Mouse (Mus musculus) kidney, adult 2 months (tissue): ENCODE data around the gene Lrp2.

Experiments used
- CTCF ChIP-seq: fragments of 200-500 bp; conservative IDR thresholded peaks from 2 replicates; pipeline ENCODE4 v1.5.1; 2011; ENCODE audit warnings: low read depth, mild to moderate bottlenecking, control low read depth, low read length, moderate library complexity, mixed read lengths; ENCODE audit not compliant: insufficient read depth, insufficient read length
- POLR2A ChIP-seq: fragments of 200-500 bp; IDR thresholded peaks from one replicate; pipeline ENCODE4 v1.6.1; 2011; ENCODE audit warnings: low read depth, low read length, control low read depth

DNA sequence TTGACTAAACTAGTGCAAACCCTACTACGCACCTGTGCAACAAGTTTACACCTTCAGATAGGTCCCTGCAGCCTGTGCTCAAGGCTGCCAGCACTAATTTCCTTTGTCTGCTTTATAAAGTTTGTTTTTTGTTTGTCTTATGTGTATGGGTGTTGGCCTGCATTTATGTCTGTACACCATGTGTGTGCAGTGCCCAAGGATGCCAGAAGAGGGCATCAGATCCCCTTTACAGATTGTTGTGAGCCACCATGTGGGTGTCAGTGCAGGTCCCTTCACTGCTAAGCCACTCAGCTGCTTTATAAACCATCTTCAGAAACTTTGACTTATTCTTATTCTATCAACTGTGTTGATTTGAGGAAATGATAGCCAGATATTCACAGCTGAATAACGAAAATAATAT is 65.6 kb downstream of the Lrp2 start:
- TF ChIP-seq CTCF (no peak; the same call in 1 of the 2 replicates), POLR2A (no peak)
